Mouse (Mus musculus): ENCODE data around the gene Csrp2.

- no peak for TF ChIP-seq POLR2A (IDR thresholded peaks at IDR 0.05; ENCODE audit: borderline replicate concordance, control insufficient read depth, low read depth, low read length)
- TF ChIP-seq CTCF (IDR thresholded peaks at IDR 0.05; ENCODE audit: control insufficient read depth, insufficient read depth, low read length), result peak; percentile 25; the same call in 1 of the 2 replicates
These were observed 42.6 kb downstream of the Csrp2 start for GRCm38 (mm10) chr10:110962172-110962571.
